In genomic region chr2:26208126-26208789, GRCm38 (mm10) we compare ENCODE assay signal across 8 mouse cellular contexts. TPM values are rescaled to one million over a fixed set of nuclear protein-coding genes. Genes with fewer than 3 reads are reported as not detected.
DNase-seq lines count a peak whose midpoint lies in the region; ATAC-seq and TF ChIP-seq lines count a peak whose summit lies in the region.

Gene Lhx3, minus strand, starts transcription at chr2:26208289.

- H3K9ac ChIP-seq in ES-E14 (ENCODE audit: insufficient read depth, low read depth, low read length, poor library complexity, severe bottlenecking) = no peak within 1 kb of the TSS
- no peak within 1 kb of the TSS for H3K9ac ChIP-seq in hindbrain, embryonic 14.5 days

- H3K4me3 ChIP-seq in ES-E14 (ENCODE audit: insufficient read depth in 1 of 2, low read depth in 1 of 2, low read length in 2 of 2, poor library complexity in 1 of 2, severe bottlenecking in 1 of 2) = no peak within 1 kb of the TSS
- no peak within 1 kb of the TSS for H3K4me3 ChIP-seq in hindbrain, embryonic 14.5 days (replicated peaks; ENCODE audit: low read length)

- H3K4me1 ChIP-seq in ES-E14 (ENCODE audit: control insufficient read depth in 2 of 2, insufficient read depth in 2 of 2, low read length in 2 of 2, poor library complexity in 1 of 2) = no peaks in the 10 kb centered on the region
- H3K4me1 ChIP-seq in hindbrain, embryonic 14.5 days (replicated peaks; ENCODE audit: control insufficient read depth, insufficient read depth, low read length) = peaks cover 10% of the 10 kb centered on the region; the same call in 1 of the 2 replicates

- in situ Hi-C loops in ES-E14 (cut with MboI; ENCODE audit: low sequenced_read_pairs in 2 of 2, unreplicated experiment in 2 of 2) = no loop called here

- H3K4me2 ChIP-seq in hindbrain, embryonic 14.5 days (replicated peaks) = no peak within 1 kb of the TSS

- no peak within 1 kb of the TSS for H3K27ac ChIP-seq in ES-E14 (ENCODE audit: insufficient read depth, low read depth, low read length, poor library complexity, severe bottlenecking)
- no peak within 1 kb of the TSS for H3K27ac ChIP-seq in hindbrain, embryonic 14.5 days

- peaks cover 19% of the 10 kb centered on the region for H3K36me3 ChIP-seq in ES-E14 (ENCODE audit: control insufficient read depth, insufficient read depth, low read length, poor library complexity, severe bottlenecking)
- peaks cover 39% of the 10 kb centered on the region for H3K36me3 ChIP-seq in hindbrain, embryonic 14.5 days (replicated peaks; ENCODE audit: control insufficient read depth, insufficient read depth)

- peak; percentile 24; the same call in 1 of the 2 replicates for ATAC-seq in hindbrain, embryonic 14.5 days (ENCODE audit: low FRiP score)
- no peak for ATAC-seq in inflammation-experienced regulatory T-cells, adult 6 months

- 12% methylated on average over 19 of the region's 19 CpGs for WGBS in hindbrain, embryonic 14.5 days

- DNase-seq in ES-E14 (ENCODE audit: low read depth, low spot score) = peak; percentile 78
- peak; percentile 95 for DNase-seq in adrenal gland, postnatal 25 days
- peak; percentile 55 to 70 for DNase-seq in gastrocnemius, adult 8-10 months (ENCODE audit: low spot score in 2 of 2)
- DNase-seq in hindbrain, embryonic 14.5 days (ENCODE audit: low spot score) = peak; percentile 75
- DNase-seq in left cerebral cortex, adult 18-20 months (ENCODE audit: low spot score in 2 of 2) = peak; percentile 30 to 42
- peak; percentile 91 to 92 for DNase-seq in lung, postnatal 4 days
- DNase-seq in spleen, postnatal 10 days (ENCODE audit: low spot score in 2 of 2) = peak; percentile 61 to 87

- peaks cover 56% of the 10 kb centered on the region for H3K27me3 ChIP-seq in hindbrain, embryonic 14.5 days (ENCODE audit: control insufficient read depth, insufficient read depth, low read length)

- H3K9me3 ChIP-seq in ES-E14 (ENCODE audit: control insufficient read depth, insufficient read depth, low read depth, low read length) = no peaks in the 10 kb centered on the region
- 0 out of 2 replicates have a peak, but pooled peaks cover 4% of the 10 kb centered on the region for H3K9me3 ChIP-seq in hindbrain, embryonic 14.5 days (ENCODE audit: control insufficient read depth, low read length)

TF ChIP-seq in ES-E14, 5 proteins besides CTCF, POLR2A, EP300 and RAD21:
- TF ChIP-seq CHD2 (IDR thresholded peaks at IDR 0.05; ENCODE audit: low read depth, low read length) = no peak

RNA-seq across cellular contexts. Expression of gene Lhx3, which starts in this region (rescaled TPM):
- total RNA-seq in ES-E14 (2012; rRNA removed) = 0.13 TPM in 1 of 2 replicates, not detected in the other
- total RNA-seq in adrenal gland, postnatal 25 days (2021) = 0.48 and 0.76 TPM in 2 replicates
- total RNA-seq in gastrocnemius, adult 8-10 months (2022) = not detected
- 5.5 and 5.8 TPM in 2 replicates for polyA plus RNA-seq in hindbrain, embryonic 14.5 days (2014; fragmentation: Nextera tagmentation; extraction: Ambion mirVana)
- total RNA-seq in left cerebral cortex, adult 18-20 months (2021) = under 1 TPM in 1 of 2 experiments, not detected in 1; 0.40 TPM
- polyA plus RNA-seq in inflammation-experienced regulatory T-cells, adult 6 months (2017; shearing (Covaris generic)) = not detected

Comparison
In these comparisons a context has a peak if more than half of its experiments do, and no peak if none do; other contexts are left out.
1. Peak in DNase-seq in ES-E14; RNA of the gene not detected or under 1 TPM.
2. Peak in DNase-seq in adrenal gland, postnatal 25 days; RNA of the gene not detected or under 1 TPM.
3. Peak in DNase-seq in gastrocnemius, adult 8-10 months; RNA of the gene not detected or under 1 TPM.
4. Peak in DNase-seq in left cerebral cortex, adult 18-20 months; RNA of the gene not detected or under 1 TPM.
5. DNase-seq: peak in every context shown above with its lines; median percentile 95 in adrenal gland, postnatal 25 days; 92 in lung, postnatal 4 days; 78 in ES-E14; 75 in hindbrain, embryonic 14.5 days; 74 in spleen, postnatal 10 days; 62 in gastrocnemius, adult 8-10 months; 36 in left cerebral cortex, adult 18-20 months.